Mouse (Mus musculus) limb, embryonic 14.5 days (tissue): Measurements from ENCODE around the gene Lmbrd2. TPM values are rescaled to one million over a fixed set of nuclear protein-coding genes. Genes with fewer than 3 reads are reported as not detected.

Experiments used
- ATAC-seq: fragments of 200-750 bp; cut with Nextera tagmentation; 2 replicates; pipeline ENCODE4 v1.8.0; 2017; ENCODE audit warnings: low read depth, moderate number of reproducible peaks, moderate TSS enrichment; ENCODE audit not compliant: low FRiP score
- DNase-seq: peaks from one replicate; pipeline ENCODE4 v3.0.0-alpha.2; 2015; ENCODE audit warnings: low spot score
- H3K27ac ChIP-seq: fragments of 300-500 bp; sonication (generic); replicated peaks from 2 replicates; pipeline ENCODE4 v1.5.1; 2014; ENCODE audit warnings: low read depth, mild to moderate bottlenecking, low read length, moderate library complexity, mixed read lengths
- H3K27me3 ChIP-seq: fragments of 300-500 bp; sonication (generic); 2 replicates; pipeline ENCODE4 v1.6.1; 2014; ENCODE audit warnings: low read length, mixed read lengths; ENCODE audit not compliant: control insufficient read depth, insufficient read depth
- H3K36me3 ChIP-seq: fragments of 300-500 bp; sonication (generic); 2 replicates; pipeline ENCODE4 v1.6.1; 2014; ENCODE audit warnings: mild to moderate bottlenecking, low read length, moderate library complexity, mixed read lengths; ENCODE audit not compliant: control insufficient read depth, insufficient read depth
- H3K4me1 ChIP-seq: fragments of 300-500 bp; sonication (generic); 2 replicates; pipeline ENCODE4 v1.6.1; 2014; ENCODE audit warnings: antibody characterized with exemption, low read length, mixed read lengths; ENCODE audit not compliant: control insufficient read depth, insufficient read depth
- H3K4me2 ChIP-seq: fragments of 300-500 bp; sonication (generic); replicated peaks from 2 replicates; pipeline ENCODE4 v1.6.1; 2014; ENCODE audit warnings: low read depth, mild to moderate bottlenecking, low read length, moderate library complexity; ENCODE audit not compliant: severe bottlenecking
- H3K4me3 ChIP-seq: fragments of 300-500 bp; sonication (generic); replicated peaks from 2 replicates; pipeline ENCODE4 v1.5.1; 2014; ENCODE audit warnings: low read length
- H3K9ac ChIP-seq: fragments of 300-500 bp; sonication (generic); 2 replicates; pipeline ENCODE4 v1.6.1; 2014; ENCODE audit warnings: mild to moderate bottlenecking, low read depth, low read length, moderate library complexity; ENCODE audit not compliant: severe bottlenecking
- H3K9me3 ChIP-seq: fragments of 300-500 bp; sonication (generic); 2 replicates; pipeline ENCODE4 v1.6.1; 2016; ENCODE audit warnings: low read length; ENCODE audit not compliant: control insufficient read depth
- POLR2A ChIP-seq: fragments of 200-500 bp; IDR thresholded peaks from 2 replicates; pipeline ENCODE4 v1.8.0; 2012; ENCODE audit warnings: inconsistent platforms, mild to moderate bottlenecking, moderate library complexity, borderline replicate concordance; ENCODE audit not compliant: insufficient read depth, insufficient read length; ENCODE audit errors: extremely low read depth
- WGBS: fragments of 180-500 bp; shearing (Covaris S2); extraction: QIAGEN DNeasy Blood & Tissue Kit; methylation state at CpG from one replicate; pipeline ENCODE4 v1.1.7; 2014; 5-methylcytosine and 5-hydroxymethylcytosine counted together
- polyA plus RNA-seq, 2 experiments: library from polyadenylated mRNA; depleted of rRNA in 1 of 2; stranded (reverse) in 1 of 2; unstranded in 1 of 2; fragments of >200 nt; fragmentation: Nextera tagmentation in 1 of 2; extraction: Ambion mirVana in 1 of 2; gene quantifications; 2 replicates each; pipeline versions ENCODE4 v1.2.1 to v1.2.3; 2012 to 2014

Gene Lmbrd2
- polyA plus RNA-seq, 2 experiments = 4.0 to 7.4 TPM

DNA sequence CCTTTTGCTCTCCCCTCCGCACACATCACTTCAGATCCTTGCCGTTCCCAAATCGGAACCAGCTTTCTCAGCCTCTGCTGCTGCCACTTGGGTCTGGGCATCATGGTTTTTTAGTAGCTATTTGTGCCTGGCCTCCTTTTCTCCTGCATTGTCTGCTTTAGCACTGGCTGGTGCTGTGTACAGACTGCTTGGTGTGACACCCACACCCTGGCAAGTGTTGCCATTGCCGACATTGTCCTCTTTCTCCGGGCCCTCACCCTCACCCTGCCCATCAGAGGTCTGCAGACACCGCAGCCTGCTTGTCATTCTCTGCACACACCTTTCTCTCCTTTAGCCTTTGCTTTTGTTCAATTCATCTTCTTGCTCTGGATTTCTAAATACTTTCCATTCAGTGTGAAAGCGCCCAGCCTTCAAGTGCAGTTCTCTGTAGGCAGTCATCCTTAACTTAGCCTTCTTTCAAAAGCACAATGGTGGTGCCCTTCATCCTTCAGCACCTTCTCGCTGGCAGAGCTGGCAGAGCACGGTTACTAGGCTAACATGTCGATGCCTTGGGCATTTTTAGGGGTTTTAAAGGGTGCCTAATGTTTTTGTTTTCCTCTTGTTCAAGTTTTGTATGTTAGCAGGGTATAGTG lies 39.8 kb upstream of the Lmbrd2 start:
- DNase-seq (no peak), ATAC-seq (no peak)
- Histone ChIP-seq H3K4me3 (no peak overlapping the region), H3K9ac (no peak overlapping the region), H3K4me2 (no peak overlapping the region), H3K9me3 (no peaks in the 10 kb centered on the region), H3K4me1 (no peaks in the 10 kb centered on the region), H3K36me3 (peaks cover 61% of the 10 kb centered on the region), H3K27me3 (no peaks in the 10 kb centered on the region), H3K27ac (no peak overlapping the region)
- WGBS = 95% methylated on average over 10 of the region's 10 CpGs
- no peak for TF ChIP-seq POLR2A

DNA sequence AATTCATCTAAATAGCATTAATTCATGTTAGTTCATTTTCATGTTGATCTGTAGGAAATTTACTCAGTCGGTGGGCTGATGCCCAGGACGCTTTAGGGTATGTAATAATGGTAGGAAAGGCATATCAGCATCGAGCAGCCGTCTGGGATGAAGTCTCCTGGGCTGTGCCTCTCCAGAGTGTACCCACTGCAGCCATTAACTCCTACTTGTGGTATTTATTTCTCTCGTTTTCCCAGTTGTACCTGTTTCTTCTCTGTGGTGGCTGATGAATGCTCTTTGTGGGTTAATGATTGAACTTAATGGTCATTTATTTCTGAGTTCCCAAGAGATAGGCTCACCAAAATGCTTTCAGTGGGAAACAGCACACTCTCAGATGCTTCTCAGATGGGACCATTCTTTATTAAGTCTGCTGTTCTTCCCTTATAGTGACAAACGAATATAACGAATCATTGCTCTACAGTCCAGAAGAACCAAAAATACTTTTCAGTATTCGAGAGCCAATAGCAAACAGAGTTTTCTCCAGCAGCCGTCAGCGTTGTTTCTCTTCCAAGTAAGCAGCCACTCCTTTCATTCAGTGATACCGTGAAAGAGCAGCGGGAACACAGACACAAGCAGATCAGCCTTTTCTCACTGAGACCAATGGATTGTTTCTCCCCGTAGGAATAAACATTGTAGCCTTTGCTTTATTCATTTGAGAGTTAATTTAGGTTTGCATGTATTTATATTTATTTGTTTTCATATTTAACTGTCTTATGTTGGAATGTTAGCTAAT lies 33.9 kb upstream of the Lmbrd2 start:
- peaks cover 56% of the 10 kb centered on the region for H3K36me3 ChIP-seq
- no peaks in the 10 kb centered on the region for H3K4me1 ChIP-seq

DNA sequence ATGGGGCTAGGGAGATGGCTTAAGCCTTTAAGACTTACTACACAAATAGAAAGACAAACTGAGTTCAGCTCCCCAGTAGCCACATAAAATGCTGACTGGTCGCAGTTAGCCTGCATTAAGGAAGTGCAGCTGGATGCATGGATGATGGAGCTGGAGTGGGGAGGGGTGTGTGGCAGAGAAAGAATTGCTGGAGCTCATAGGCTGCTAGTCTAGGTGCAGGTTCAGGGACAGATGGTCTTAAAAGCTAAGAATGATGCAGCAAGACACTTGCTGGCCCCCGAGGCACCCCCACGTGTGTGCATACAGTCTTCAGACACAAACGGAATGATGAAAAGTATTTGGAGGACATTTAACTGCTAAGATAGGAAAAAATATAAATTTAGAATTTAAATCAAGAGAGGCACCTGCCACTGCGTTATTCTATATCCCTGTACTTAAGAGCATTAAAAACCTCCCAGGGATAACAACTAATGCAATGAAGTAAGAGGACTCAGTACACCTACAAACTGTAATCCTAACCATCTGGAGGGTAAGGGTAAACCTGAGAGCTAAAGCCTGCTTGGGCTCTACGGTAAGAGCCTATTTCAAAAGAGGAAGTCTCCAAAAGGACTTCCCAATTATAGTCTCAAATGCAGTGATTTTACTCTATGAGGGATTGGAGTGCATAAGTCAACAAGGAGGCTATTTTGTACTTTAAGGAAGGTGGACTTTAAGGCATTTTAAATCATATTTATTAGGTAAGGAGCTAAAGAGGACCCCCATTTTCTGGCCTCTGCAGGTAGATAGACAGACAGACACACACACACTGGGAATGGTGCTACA lies 29.6 kb upstream of the Lmbrd2 start:
- no peaks in the 10 kb centered on the region for H3K9me3 ChIP-seq
- H3K4me1 ChIP-seq = no peaks in the 10 kb centered on the region
- H3K27me3 ChIP-seq = no peaks in the 10 kb centered on the region
- ATAC-seq = no peak
- H3K36me3 ChIP-seq = peaks cover 68% of the 10 kb centered on the region
- no peak for TF ChIP-seq POLR2A
- no peak overlapping the region for H3K9ac ChIP-seq
- 76% methylated on average over 6 of the region's 6 CpGs for WGBS
- H3K4me3 ChIP-seq = no peak overlapping the region
- no peak for DNase-seq
- no peak overlapping the region for H3K27ac ChIP-seq
- H3K4me2 ChIP-seq = no peak overlapping the region

More for the DNA sequence above, 33.9 kb upstream of the Lmbrd2 start:
- DNase-seq (no peak), ATAC-seq (no peak)
- 88% methylated on average over 13 of the region's 13 CpGs for WGBS
- Histone ChIP-seq H3K27ac (no peak overlapping the region), H3K27me3 (no peaks in the 10 kb centered on the region), H3K9ac (no peak overlapping the region), H3K9me3 (no peaks in the 10 kb centered on the region), H3K4me2 (no peak overlapping the region), H3K4me3 (no peak overlapping the region)
- TF ChIP-seq POLR2A = no peak

DNA sequence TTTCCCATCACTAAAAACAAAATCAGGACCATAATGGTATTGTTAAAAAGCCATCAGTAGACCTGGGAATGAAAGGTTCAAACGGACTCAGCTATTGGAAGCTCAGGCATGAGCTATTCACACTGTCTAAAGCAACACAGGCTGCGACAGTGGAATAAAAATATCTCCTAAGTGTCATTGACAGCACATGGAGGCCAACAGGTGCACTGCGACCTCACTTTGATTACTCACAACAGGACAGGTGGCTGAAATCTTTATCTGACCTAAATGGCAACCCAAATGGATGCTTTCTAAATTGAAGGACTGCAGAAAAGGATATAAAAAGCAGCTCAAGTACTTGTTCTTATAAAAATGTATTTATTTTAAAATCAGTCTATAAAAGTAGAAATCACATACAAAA lies 28.7 kb upstream of the Lmbrd2 start:
- no peak overlapping the region for H3K4me3 ChIP-seq
- peaks cover 72% of the 10 kb centered on the region for H3K36me3 ChIP-seq
- no peaks in the 10 kb centered on the region for H3K4me1 ChIP-seq
- 84% methylated on average over 3 of the region's 3 CpGs for WGBS
- H3K9me3 ChIP-seq = no peaks in the 10 kb centered on the region
- DNase-seq = no peak
- no peak for ATAC-seq
- H3K9ac ChIP-seq = no peak overlapping the region
- no peaks in the 10 kb centered on the region for H3K27me3 ChIP-seq
- no peak for TF ChIP-seq POLR2A
- H3K27ac ChIP-seq = no peak overlapping the region
- no peak overlapping the region for H3K4me2 ChIP-seq

DNA sequence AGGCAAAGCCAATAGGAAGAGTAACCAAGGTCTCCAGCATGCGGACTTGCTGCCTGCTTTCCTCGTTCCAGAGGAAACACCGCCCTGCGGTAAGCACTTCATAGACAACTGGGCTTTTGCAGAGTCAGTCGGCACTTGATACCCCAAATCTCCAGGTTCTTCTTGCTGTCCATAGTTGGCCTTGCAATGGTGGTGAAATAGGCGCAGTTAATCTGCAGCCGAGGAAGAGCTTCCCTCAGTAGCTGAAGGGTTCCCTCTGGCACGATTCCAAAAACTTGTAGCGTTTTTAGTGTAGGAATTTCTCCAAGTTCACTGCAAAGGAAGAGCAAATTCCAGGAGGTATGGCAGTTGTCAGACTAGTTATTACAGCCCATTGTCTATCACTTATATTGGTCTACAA lies 26.8 kb upstream of the Lmbrd2 start:
- H3K36me3 ChIP-seq = peaks cover 78% of the 10 kb centered on the region
- WGBS = 73% methylated on average over 9 of the region's 9 CpGs
- DNase-seq = peak; percentile 28

More for the DNA sequence above, 26.8 kb upstream of the Lmbrd2 start:
- Histone ChIP-seq H3K4me3 (no peak overlapping the region), H3K4me2 (no peak overlapping the region), H3K9me3 (no peaks in the 10 kb centered on the region), H3K27ac (no peak overlapping the region), H3K9ac (no peak overlapping the region), H3K27me3 (no peaks in the 10 kb centered on the region), H3K4me1 (no peaks in the 10 kb centered on the region)
- ATAC-seq = no peak; the same call in 1 of the 2 replicates
- TF ChIP-seq POLR2A = no peak
